17 mouse cellular contexts compared by ENCODE assay signal in genomic region chr2:67985133-67985532, GRCm38 (mm10).
"Had no signal": no experiment of that assay in that cellular context is flagged by ENCODE, and none has a peak within 500 bp of the region (broad histone marks: within the 10 kb centered on the region; RNA-seq: fewer than 3 reads in every experiment).

No protein-coding gene starts in this region.

- DNase-seq: lung, adult 2 months; lung, postnatal 14 days; lung, postnatal 36 days; right cerebral cortex, postnatal 14 days; thymus, adult 2 months; thymus, postnatal 25 days; thymus, postnatal 4 days had no signal

- H3K4me1 ChIP-seq: lung, embryonic 15.5 days; megakaryocyte, embryonic 14.5 days; midbrain, embryonic 13.5 days; midbrain, embryonic 15.5 days; neural tube, embryonic 12.5 days; stomach, embryonic 15.5 days had no signal

- ATAC-seq: lung, postnatal 0 days; midbrain, embryonic 13.5 days; midbrain, embryonic 15.5 days had no signal

- H3K4me2 ChIP-seq: lung, embryonic 15.5 days; midbrain, embryonic 11.5 days; midbrain, embryonic 13.5 days; midbrain, embryonic 15.5 days; neural tube, embryonic 12.5 days; stomach, embryonic 15.5 days had no signal

- H3K36me3 ChIP-seq: lung, embryonic 15.5 days; midbrain, embryonic 13.5 days; midbrain, embryonic 15.5 days; neural tube, embryonic 12.5 days; stomach, embryonic 15.5 days had no signal

- H3K27ac ChIP-seq: lung, embryonic 15.5 days; macrophage; midbrain, embryonic 13.5 days; midbrain, embryonic 15.5 days; neural tube, embryonic 12.5 days; stomach, embryonic 15.5 days; stomach, postnatal 0 days had no signal

- H3K27me3 ChIP-seq: lung, embryonic 15.5 days; megakaryocyte, embryonic 14.5 days; midbrain, embryonic 13.5 days; midbrain, embryonic 15.5 days; neural tube, embryonic 12.5 days; stomach, embryonic 15.5 days had no signal

- H3K9ac ChIP-seq: lung, embryonic 15.5 days; midbrain, embryonic 13.5 days; midbrain, embryonic 15.5 days; neural tube, embryonic 12.5 days; stomach, embryonic 15.5 days had no signal

- H3K9me3 ChIP-seq: lung, embryonic 15.5 days; midbrain, embryonic 13.5 days; midbrain, embryonic 15.5 days; neural tube, embryonic 12.5 days; stomach, embryonic 15.5 days had no signal

- H3K4me3 ChIP-seq: lung, embryonic 15.5 days; megakaryocyte, embryonic 14.5 days; midbrain, embryonic 13.5 days; midbrain, embryonic 15.5 days; neural tube, embryonic 12.5 days; stomach, embryonic 15.5 days had no signal
